Mouse (Mus musculus) frontal cortex, postnatal 10 days (tissue): ENCODE measurements around the gene Rasgrp4.
"Not testable (repeated sequence)": the region's sequence is repeated elsewhere in the genome, so short reads cannot be mapped to it uniquely, and the experiment has no call there.

Experiments
- DNase-seq, 2 experiments: peaks; one replicate each; pipeline ENCODE4 v3.0.0; 2022; ENCODE audit warnings: low spot score in 2 of 2, mixed read lengths in 1 of 2

The Rasgrp4 gene

GRCm38 (mm10) chr7:29178106-29178505 lies 43.5 kb downstream of the Rasgrp4 start:
- no peak for DNase-seq

- DNase-seq = no peak
These were observed 44.7 kb downstream of the Rasgrp4 start for GRCm38 (mm10) chr7:29179323-29179722.

GRCm38 (mm10) chr7:29180077-29180853 lies 45.6 kb downstream of the Rasgrp4 start, which contains the start of gene Psmd8:
TSS of gene Psmd8 (minus strand) at chr7:29180701.
- peak; percentile 95 to 96 for DNase-seq

GRCm38 (mm10) chr7:29180854-29181236 lies 46.2 kb downstream of the Rasgrp4 start:
- DNase-seq = no peak

- not testable (repeated sequence) for DNase-seq
These were observed 46.7 kb downstream of the Rasgrp4 start for GRCm38 (mm10) chr7:29181323-29181722.

- DNase-seq = not testable (repeated sequence)
These were observed 59.6 kb downstream of the Rasgrp4 start for GRCm38 (mm10) chr7:29194230-29194629.

GRCm38 (mm10) chr7:29202577-29202976 lies 67.9 kb downstream of the Rasgrp4 start:
- DNase-seq = no peak
